Mouse (Mus musculus) heart, embryonic 15.5 days (tissue): ENCODE measurements around the gene Noto. TPM values are rescaled to one million over a fixed set of nuclear protein-coding genes. Genes with fewer than 3 reads are reported as not detected.

Experiments used
- ATAC-seq: fragments of 200-750 bp; cut with Nextera tagmentation; replicated peaks from 2 replicates; pipeline ENCODE4 v1.8.0; 2017; ENCODE audit warnings: low read depth, moderate TSS enrichment; ENCODE audit not compliant: insufficient number of reproducible peaks, insufficient read depth, low FRiP score
- H3K27ac ChIP-seq: fragments of 300-500 bp; sonication (generic); 2 replicates; pipeline ENCODE4 v1.5.1; 2015; ENCODE audit warnings: mild to moderate bottlenecking, inconsistent platforms
- H3K27me3 ChIP-seq: fragments of 300-500 bp; sonication (generic); 2 replicates; pipeline ENCODE4 v1.6.1; 2015; ENCODE audit warnings: inconsistent platforms
- H3K36me3 ChIP-seq: fragments of 300-500 bp; sonication (generic); 2 replicates; pipeline ENCODE4 v1.6.1; 2015; ENCODE audit warnings: mild to moderate bottlenecking, inconsistent platforms
- H3K4me1 ChIP-seq: fragments of 300-500 bp; sonication (generic); replicated peaks from 2 replicates; pipeline ENCODE4 v1.6.1; 2015; ENCODE audit warnings: inconsistent platforms
- H3K4me2 ChIP-seq: fragments of 300-500 bp; sonication (generic); 2 replicates; pipeline ENCODE4 v1.6.1; 2015; ENCODE audit warnings: inconsistent platforms, mild to moderate bottlenecking, moderate library complexity
- H3K4me3 ChIP-seq: fragments of 300-500 bp; sonication (generic); 2 replicates; pipeline ENCODE4 v1.5.1; 2015; ENCODE audit warnings: mild to moderate bottlenecking, inconsistent platforms
- H3K9ac ChIP-seq: fragments of 300-500 bp; sonication (generic); 2 replicates; pipeline ENCODE4 v1.6.1; 2015; ENCODE audit warnings: mild to moderate bottlenecking, inconsistent platforms
- H3K9me3 ChIP-seq: fragments of 300-500 bp; sonication (generic); replicated peaks from 2 replicates; pipeline ENCODE4 v1.6.1; 2016; ENCODE audit warnings: inconsistent platforms
- WGBS: fragments of 180-500 bp; shearing (Covaris S2); methylation state at CpG from one replicate; pipeline ENCODE4 v1.1.7; 2015; ENCODE audit warnings: mixed read lengths; 5-methylcytosine and 5-hydroxymethylcytosine counted together
- polyA plus RNA-seq: library from polyadenylated mRNA; unstranded; fragments of >200 nt; fragmentation: Nextera tagmentation; extraction: Ambion mirVana; gene quantifications from 2 replicates; pipeline ENCODE4 v1.2.1, GENCODE M21; 2015

Noto gene
- 0.15 TPM in 1 of 2 replicates, not detected in the other for polyA plus RNA-seq

DNA sequence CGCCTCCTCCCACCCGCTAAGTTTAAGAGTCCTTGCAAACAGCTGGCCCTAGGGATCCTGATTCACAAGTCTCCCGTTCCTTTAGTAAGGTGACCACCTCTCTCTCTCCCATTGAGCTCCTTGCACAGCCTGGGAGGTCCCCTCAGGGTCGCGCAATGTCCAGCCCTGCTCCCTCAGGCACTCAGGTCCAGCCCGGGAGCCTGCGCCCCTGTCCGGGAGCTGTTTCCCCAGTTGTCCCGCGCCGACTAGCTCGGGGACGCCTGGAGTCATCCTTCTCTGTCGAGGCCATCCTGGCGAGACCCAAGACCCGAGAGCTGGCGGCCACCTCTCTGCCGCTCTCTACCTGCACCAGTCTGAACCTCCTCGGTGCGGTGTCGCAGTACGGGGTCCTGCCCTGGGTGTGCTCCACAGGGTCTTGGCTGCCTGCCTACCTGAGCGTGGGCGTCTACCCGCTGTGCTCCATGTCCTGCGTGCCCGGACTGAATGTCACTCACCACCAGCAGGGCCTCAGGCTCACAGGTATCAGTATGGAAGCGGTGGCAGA lies at the start of gene Noto:
TSS of gene Noto (plus strand) at position 51 of the 544 bp plus-strand sequence.
- Histone ChIP-seq H3K4me2 (peak within 1 kb of the TSS; percentile 44), H3K27me3 (peaks cover 49% of the 10 kb centered on the region), H3K9me3 (no peaks in the 10 kb centered on the region), H3K4me3 (no peak within 1 kb of the TSS), H3K36me3 (no peaks in the 10 kb centered on the region), H3K9ac (0 out of 2 replicates have a peak within 1 kb of the TSS, but pooled peaks have one; percentile 33), H3K27ac (no peak within 1 kb of the TSS), H3K4me1 (peaks cover 6% of the 10 kb centered on the region)
- 10% methylated on average over 28 of the region's 28 CpGs for WGBS
- no peak for ATAC-seq

DNA sequence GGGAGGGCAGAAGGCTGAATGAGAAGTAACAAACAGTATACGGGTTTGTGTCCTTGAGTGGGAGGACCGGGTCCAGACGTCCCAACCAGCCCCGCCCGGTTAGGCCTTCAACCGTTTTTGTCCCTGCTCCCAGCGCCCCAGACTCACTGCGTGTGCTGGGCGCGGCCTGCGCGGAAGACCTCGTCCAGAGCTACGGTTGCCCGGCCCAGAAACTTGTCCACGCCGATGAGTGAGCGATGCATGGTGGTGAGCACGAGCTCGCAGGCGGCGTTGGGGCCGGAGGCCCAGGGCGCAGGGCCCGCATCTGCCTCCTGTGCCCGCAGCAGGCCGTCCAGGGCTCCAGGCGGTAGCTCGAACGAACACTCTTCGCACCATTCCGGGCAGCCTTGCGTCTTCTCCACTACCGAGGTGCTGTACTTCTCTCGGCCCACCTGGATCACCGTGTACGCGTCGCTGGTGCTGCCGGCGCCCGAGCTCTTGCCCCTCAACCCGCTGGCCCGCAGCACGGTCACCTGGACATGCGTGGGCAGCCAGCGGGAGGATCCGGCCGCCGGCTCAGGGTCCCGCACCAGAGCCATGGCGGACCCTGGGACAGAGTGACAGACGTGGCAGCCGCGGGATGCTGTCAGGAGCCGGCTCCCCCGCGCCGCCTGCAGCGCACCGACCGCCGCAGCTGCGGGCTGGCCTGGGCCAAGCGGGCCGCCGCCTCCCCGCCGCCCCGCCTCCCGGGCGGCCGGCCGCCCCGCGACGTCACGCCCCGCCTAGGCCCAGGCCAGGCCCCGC lies 49.5 kb upstream of the Noto start, which contains the start of gene Rab11fip5:
TSS of gene Rab11fip5 (minus strand) at position 684 of the 783 bp plus-strand sequence.
- peak; percentile 12 for ATAC-seq
- Histone ChIP-seq H3K36me3 (no peaks in the 10 kb centered on the region), H3K4me3 (peak within 1 kb of the TSS; percentile 92), H3K9ac (peak within 1 kb of the TSS; percentile 97), H3K27ac (peak within 1 kb of the TSS; percentile 90), H3K9me3 (no peaks in the 10 kb centered on the region), H3K27me3 (no peaks in the 10 kb centered on the region), H3K4me2 (peak within 1 kb of the TSS; percentile 76), H3K4me1 (peaks cover 51% of the 10 kb centered on the region)
- 2% methylated on average over 80 of the region's 80 CpGs for WGBS

DNA sequence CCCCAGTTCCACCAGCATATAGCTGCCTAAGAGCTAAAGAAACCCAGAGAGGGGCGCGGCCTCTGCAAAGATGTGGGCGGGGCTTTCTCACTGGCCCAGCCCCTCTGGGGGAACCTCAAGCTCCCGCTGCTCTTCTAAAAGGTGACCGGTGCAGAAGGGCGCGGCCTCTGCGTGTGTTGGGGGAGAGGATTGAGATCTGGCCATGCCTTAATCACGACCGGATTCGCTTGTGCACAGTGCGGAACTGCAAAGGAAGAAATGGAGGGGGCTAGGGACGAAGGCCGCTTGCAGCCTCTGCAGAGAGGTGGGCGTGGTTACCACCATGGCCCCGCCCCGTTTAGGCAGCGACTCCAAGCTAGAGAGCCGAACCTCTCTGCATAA lies 49.0 kb upstream of the Noto start:
- peak; percentile 94 for ATAC-seq
- Histone ChIP-seq H3K9me3 (no peaks in the 10 kb centered on the region), H3K27me3 (no peaks in the 10 kb centered on the region), H3K4me1 (peaks cover 45% of the 10 kb centered on the region), H3K4me3 (peak overlapping the region; percentile 92), H3K36me3 (no peaks in the 10 kb centered on the region), H3K27ac (peak overlapping the region; percentile 85), H3K4me2 (peak overlapping the region; percentile 76), H3K9ac (peak overlapping the region; percentile 48)
- WGBS: under 1% methylated on average over 19 of the region's 19 CpGs

DNA sequence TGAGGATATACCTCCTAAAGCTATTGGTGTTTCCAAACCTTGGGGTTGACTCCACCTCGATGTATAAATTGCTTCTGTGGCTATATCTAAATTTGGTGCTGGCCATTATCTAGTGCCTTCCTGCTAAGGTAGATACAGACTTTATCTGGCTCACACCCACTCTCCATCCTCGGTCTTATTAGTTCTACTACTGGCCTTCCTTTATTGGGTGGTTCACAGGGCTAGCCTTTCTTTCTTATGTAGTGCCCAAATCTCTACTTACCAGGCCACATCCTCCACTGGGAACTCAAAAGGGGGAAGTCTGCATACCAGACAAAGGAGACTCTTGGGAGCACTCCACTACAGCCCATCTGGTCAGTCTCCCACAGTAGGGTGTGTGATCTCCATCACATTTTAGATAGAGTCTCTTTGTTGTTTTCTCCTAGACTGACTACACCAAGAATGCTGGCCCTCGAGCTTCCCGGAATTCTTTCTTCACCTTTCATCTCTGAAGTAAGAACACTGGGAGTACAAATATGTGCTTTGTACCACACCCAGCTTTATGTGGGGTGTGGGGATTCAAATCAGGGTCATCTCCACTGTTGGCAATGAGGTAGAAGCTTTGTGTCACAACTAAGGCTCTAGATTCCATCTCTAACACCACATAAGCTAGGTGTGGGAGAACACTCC lies 46.5 kb upstream of the Noto start:
- 46% methylated on average over 4 of the region's 4 CpGs for WGBS
- no peak overlapping the region for H3K9ac ChIP-seq

DNA sequence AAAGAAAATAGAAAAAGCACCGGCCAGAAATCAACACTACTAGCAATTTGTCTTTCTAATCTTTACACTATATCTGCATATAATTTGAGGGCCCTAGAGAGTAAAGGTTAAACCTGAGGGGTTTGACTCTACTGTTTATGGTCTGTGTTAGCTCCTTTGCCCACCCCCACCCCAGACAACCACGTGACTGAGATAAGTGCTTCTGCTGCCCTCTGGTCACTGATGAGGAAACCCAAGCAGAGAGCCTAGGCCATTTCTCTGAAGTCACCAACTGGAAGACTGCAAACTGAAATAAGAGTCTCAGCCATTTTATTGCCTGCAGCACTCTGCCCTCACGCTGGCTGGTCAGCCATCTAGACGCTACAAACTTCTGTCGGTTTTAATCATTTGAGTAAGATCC lies 45.8 kb upstream of the Noto start:
- H3K4me3 ChIP-seq: no peak overlapping the region
- H3K4me1 ChIP-seq: peaks cover 28% of the 10 kb centered on the region
- 60% methylated on average over 5 of the region's 5 CpGs for WGBS
- H3K9me3 ChIP-seq: no peaks in the 10 kb centered on the region
- H3K4me2 ChIP-seq: no peak overlapping the region
- no peak overlapping the region for H3K27ac ChIP-seq
- no peak for ATAC-seq
- H3K9ac ChIP-seq: no peak overlapping the region
- no peaks in the 10 kb centered on the region for H3K27me3 ChIP-seq
- H3K36me3 ChIP-seq: no peaks in the 10 kb centered on the region

More for the DNA sequence above, 46.5 kb upstream of the Noto start:
- H3K27ac ChIP-seq: no peak overlapping the region
- H3K4me2 ChIP-seq: no peak overlapping the region
- ATAC-seq: no peak
- H3K36me3 ChIP-seq: no peaks in the 10 kb centered on the region
- no peaks in the 10 kb centered on the region for H3K9me3 ChIP-seq
- H3K27me3 ChIP-seq: no peaks in the 10 kb centered on the region
- no peak overlapping the region for H3K4me3 ChIP-seq
- H3K4me1 ChIP-seq: peaks cover 35% of the 10 kb centered on the region

DNA sequence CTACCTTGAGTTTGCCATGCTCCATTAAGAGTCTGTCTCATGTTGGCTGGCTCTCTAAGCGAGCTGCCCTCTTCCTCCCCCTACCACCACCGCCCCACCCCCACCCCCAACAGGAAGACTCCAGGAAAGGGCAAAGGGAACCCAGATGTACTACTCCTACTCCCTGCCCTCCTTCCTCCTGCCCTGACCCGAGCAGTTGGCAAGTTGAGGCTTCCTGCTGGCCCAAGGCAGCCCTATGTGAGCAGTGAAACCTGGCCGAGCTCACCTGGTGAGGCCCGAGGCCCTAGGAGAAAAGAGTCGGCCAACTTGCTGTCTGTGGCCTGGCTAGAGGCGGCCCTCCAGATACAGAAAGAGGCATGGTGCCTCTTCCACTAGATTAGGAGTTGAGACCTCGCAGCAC lies 45.1 kb upstream of the Noto start:
- Histone ChIP-seq H3K36me3 (no peaks in the 10 kb centered on the region), H3K9me3 (no peaks in the 10 kb centered on the region), H3K4me1 (peaks cover 27% of the 10 kb centered on the region), H3K27ac (no peak overlapping the region), H3K4me3 (no peak overlapping the region), H3K4me2 (no peak overlapping the region), H3K9ac (no peak overlapping the region), H3K27me3 (no peaks in the 10 kb centered on the region)
- 54% methylated on average over 8 of the region's 8 CpGs for WGBS
- no peak for ATAC-seq

GRCm38 (mm10) chr6:85380201-85380900 lies 43.3 kb upstream of the Noto start:
- 25% methylated on average over 10 of the region's 10 CpGs for WGBS
- Histone ChIP-seq H3K27ac (no peak overlapping the region), H3K36me3 (no peaks in the 10 kb centered on the region), H3K4me2 (peak overlapping the region; percentile 47), H3K4me1 (peaks cover 21% of the 10 kb centered on the region), H3K4me3 (no peak overlapping the region; the same call in 1 of the 2 replicates), H3K9ac (no peak overlapping the region), H3K27me3 (no peaks in the 10 kb centered on the region), H3K9me3 (no peaks in the 10 kb centered on the region)
- peak; percentile 74 for ATAC-seq

DNA sequence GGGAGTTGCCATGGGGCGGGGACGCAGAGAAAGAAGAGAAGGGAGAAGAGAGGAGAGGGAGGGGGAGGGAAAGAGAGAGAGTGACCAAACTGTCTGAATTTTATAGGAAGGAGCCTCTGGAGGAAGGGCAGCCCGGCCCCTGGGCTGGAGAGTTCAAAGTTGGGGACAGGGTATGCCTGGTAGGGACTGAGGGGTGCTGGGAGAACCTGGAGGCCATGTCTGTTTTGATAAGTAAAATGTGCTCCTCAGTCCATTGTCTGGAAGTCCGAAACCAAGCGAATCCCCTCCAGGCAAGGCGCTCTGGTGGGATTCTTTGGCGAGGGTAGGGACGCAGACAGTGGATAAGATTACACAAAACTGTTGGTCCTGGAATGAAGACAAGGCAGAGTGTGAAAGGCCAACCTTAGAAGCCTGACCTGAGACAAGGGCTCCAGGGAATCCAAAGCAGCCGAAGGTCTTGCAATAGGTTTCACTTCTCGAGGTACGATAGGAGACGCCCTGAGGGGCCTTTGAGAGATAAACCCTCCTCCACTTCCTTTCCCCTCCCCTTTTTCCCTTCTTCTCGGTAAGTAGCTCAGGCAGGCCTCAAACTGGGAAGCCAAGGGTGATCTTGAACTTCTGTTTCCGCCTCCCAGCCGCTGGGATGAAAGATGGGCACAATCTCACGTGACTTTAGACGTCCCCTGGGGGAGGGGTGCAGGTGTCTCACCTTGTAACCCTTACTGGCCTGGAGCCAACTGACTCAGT lies 42.6 kb upstream of the Noto start:
- H3K9ac ChIP-seq: no peak overlapping the region
- H3K27me3 ChIP-seq: 0 out of 2 replicates have a peak, but pooled peaks cover 5% of the 10 kb centered on the region
- H3K4me3 ChIP-seq: no peak overlapping the region; the same call in 1 of the 2 replicates
- no peak overlapping the region for H3K27ac ChIP-seq
- H3K4me2 ChIP-seq: peak overlapping the region; percentile 47
- H3K36me3 ChIP-seq: no peaks in the 10 kb centered on the region
- no peaks in the 10 kb centered on the region for H3K9me3 ChIP-seq
- peaks cover 21% of the 10 kb centered on the region for H3K4me1 ChIP-seq
- 31% methylated on average over 17 of the region's 17 CpGs for WGBS
- ATAC-seq: no peak; the same call in 1 of the 2 replicates

DNA sequence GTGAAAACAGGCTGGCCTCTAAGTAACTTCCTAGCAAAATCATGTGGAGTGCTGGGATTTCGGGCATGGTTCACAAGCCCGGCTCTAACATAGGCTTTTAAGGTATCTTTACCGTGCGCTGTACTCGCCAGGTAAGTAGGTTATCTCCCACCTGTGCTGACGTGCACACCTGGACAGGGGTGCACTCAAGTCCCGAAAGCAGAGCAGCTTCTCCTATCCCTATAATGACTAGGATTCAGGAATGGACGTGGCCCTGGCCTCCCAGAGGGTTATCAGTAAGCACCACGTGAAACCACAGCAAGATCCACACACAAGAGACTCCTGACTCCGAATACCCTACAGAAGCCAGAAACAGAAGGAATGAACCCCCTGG lies 42.1 kb upstream of the Noto start:
- H3K4me2 ChIP-seq: no peak overlapping the region
- peaks cover 21% of the 10 kb centered on the region for H3K4me1 ChIP-seq
- H3K9ac ChIP-seq: no peak overlapping the region
- no peaks in the 10 kb centered on the region for H3K36me3 ChIP-seq
- no peak overlapping the region for H3K27ac ChIP-seq
- WGBS: 75% methylated on average over 10 of the region's 10 CpGs
- peaks cover 5% of the 10 kb centered on the region; the same call in 1 of the 2 replicates for H3K27me3 ChIP-seq
- no peaks in the 10 kb centered on the region for H3K9me3 ChIP-seq
- no peak for ATAC-seq
- no peak overlapping the region for H3K4me3 ChIP-seq

GRCm38 (mm10) chr6:85382791-85383190 lies 40.9 kb upstream of the Noto start:
- no peak for ATAC-seq
- no peaks in the 10 kb centered on the region for H3K36me3 ChIP-seq
- 69% methylated on average over 2 of the region's 2 CpGs for WGBS
- no peak overlapping the region for H3K9ac ChIP-seq
- no peaks in the 10 kb centered on the region for H3K9me3 ChIP-seq
- no peak overlapping the region for H3K4me2 ChIP-seq
- H3K27ac ChIP-seq: no peak overlapping the region
- H3K27me3 ChIP-seq: peaks cover 8% of the 10 kb centered on the region
- H3K4me3 ChIP-seq: no peak overlapping the region
- peaks cover 21% of the 10 kb centered on the region for H3K4me1 ChIP-seq
